8 mouse cellular contexts compared by ENCODE assay signal in the genomic region with DNA sequence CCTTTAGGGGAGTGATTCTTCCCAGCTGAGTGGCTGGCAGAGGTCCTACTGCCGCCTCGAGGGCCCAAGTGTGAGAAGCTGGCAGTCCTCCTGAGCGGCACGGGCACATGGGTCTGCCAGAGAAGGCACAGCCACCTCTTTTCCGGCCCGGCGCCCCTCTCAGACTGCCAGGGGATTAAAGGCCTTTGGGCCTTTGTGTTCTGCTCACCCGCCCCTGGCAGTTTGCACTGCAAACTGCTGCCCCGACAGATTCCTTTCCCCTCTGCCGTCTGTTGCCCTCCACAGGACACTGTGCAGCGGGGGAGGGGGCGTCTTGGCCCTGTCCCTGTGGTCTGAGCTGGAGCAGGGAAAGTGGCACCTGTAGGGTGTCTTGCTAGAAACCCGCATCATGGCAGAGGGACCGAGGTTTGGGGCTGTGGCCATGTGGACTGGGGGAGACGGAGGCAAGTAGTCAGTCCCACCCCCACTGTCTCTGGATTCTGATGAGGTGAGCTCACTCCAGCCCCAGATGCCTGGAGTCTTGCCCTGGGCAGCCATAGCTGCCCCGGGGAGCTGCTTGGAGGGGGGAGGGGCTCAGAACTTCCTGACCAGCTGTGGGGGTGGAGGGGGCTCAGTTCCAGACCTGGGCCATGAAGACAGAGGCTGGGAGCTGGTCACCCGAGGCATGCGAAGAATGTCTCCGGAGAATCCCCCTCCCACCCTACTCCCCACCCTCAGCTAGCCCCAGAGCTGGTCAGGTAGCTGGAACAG. TPM values are rescaled to one million over a fixed set of nuclear protein-coding genes. Genes with fewer than 3 reads are reported as not detected.
DNase-seq lines count a peak whose midpoint lies in the region; ATAC-seq and TF ChIP-seq lines count a peak whose summit lies in the region.

No protein-coding gene starts in this region.

- H3ac ChIP-seq in myocyte (ENCODE audit: control insufficient read depth, insufficient read length) = no peak overlapping the region

- ATAC-seq in cerebellum, adult (ENCODE audit: insufficient number of reproducible peaks, low FRiP score, low TSS enrichment) = no peak
- peak; percentile 41 for ATAC-seq in intestine, embryonic 16.5 days
- no peak for ATAC-seq in granulocyte monocyte progenitor cell, adult 5-6 weeks (replicated peaks; ENCODE audit: poor library complexity, severe bottlenecking)

- H3K9ac ChIP-seq in intestine, embryonic 16.5 days (ENCODE audit: low read depth, low read length) = peak overlapping the region; percentile 62

- TF ChIP-seq POLR2A in myocyte (IDR thresholded peaks at IDR 0.05; ENCODE audit: insufficient read length, low read depth) = no peak

- peak; percentile 55 to 62 for DNase-seq in cerebellum, postnatal 14 days
- DNase-seq in R1 (ENCODE audit: low read depth, low spot score) = peak; percentile 88
- DNase-seq in gastrocnemius, postnatal 25 days = peak; percentile 72
- no peak for DNase-seq in thymus, postnatal 10 days (ENCODE audit: low spot score in 2 of 2)

- peaks cover 85% of the 10 kb centered on the region for H3K79me2 ChIP-seq in myocyte (ENCODE audit: control insufficient read depth, insufficient read depth)

- no peaks in the 10 kb centered on the region for H3K36me3 ChIP-seq in intestine, embryonic 16.5 days (ENCODE audit: control insufficient read depth, insufficient read depth, low read length)
- H3K36me3 ChIP-seq in myocyte (ENCODE audit: control insufficient read depth, insufficient read depth) = peaks cover 6% of the 10 kb centered on the region

- H3K4me2 ChIP-seq in intestine, embryonic 16.5 days (ENCODE audit: low read depth, low read length) = no peak overlapping the region
- peak overlapping the region; percentile 79 for H3K4me2 ChIP-seq in myocyte (ENCODE audit: low read depth)

- no peak overlapping the region for H3K4me3 ChIP-seq in intestine, embryonic 16.5 days (ENCODE audit: low read length)
- no peak overlapping the region for H3K4me3 ChIP-seq in myocyte

- peak overlapping the region; percentile 82 for H3K27ac ChIP-seq in intestine, embryonic 16.5 days (ENCODE audit: low read length)

- H3K4me1 ChIP-seq in intestine, embryonic 16.5 days (ENCODE audit: control insufficient read depth, insufficient read depth, low read length) = peaks cover 59% of the 10 kb centered on the region

- no peaks in the 10 kb centered on the region for H3K9me3 ChIP-seq in intestine, embryonic 16.5 days (ENCODE audit: control insufficient read depth, low read length)

- H3K27me3 ChIP-seq in intestine, embryonic 16.5 days (replicated peaks; ENCODE audit: control insufficient read depth, insufficient read depth, low read length) = no peaks in the 10 kb centered on the region
- H3K27me3 ChIP-seq in myocyte (ENCODE audit: control insufficient read depth, insufficient read depth, insufficient read length) = no peaks in the 10 kb centered on the region

- WGBS in intestine, embryonic 16.5 days = 24% methylated on average over 19 of the region's 19 CpGs

TF ChIP-seq in myocyte, 11 proteins besides CTCF, POLR2A, EP300 and RAD21:
- TF ChIP-seq MYOG (IDR thresholded peaks at IDR 0.05; ENCODE audit: control insufficient read depth in 1 of 3, insufficient read depth in 1 of 3, insufficient read length in 2 of 3, low read depth in 2 of 3) (peak in 1 of 3 experiments; percentile 21), E2F4 (IDR thresholded peaks at IDR 0.05; ENCODE audit: insufficient read depth) (no peak), MYOD1 (IDR thresholded peaks at IDR 0.05; ENCODE audit: control insufficient read depth in 1 of 3, insufficient read length in 2 of 3, low read depth in 2 of 3) (peak in 2 of 3 experiments; percentile 3 to 29), CEBPB (IDR thresholded peaks at IDR 0.05; ENCODE audit: insufficient read depth, poor library complexity, severe bottlenecking) (no peak), TCF3 (IDR thresholded peaks at IDR 0.05; ENCODE audit: insufficient read length, low read depth) (no peak), MAX (IDR thresholded peaks at IDR 0.05; ENCODE audit: low read depth) (no peak), POLR2AphosphoS2 (IDR thresholded peaks at IDR 0.05; ENCODE audit: insufficient read length, low read depth) (peak; percentile 4), USF1 (IDR thresholded peaks at IDR 0.05; ENCODE audit: low read depth) (peak; percentile 73), REST (IDR thresholded peaks at IDR 0.05; ENCODE audit: insufficient read depth, insufficient read length) (no peak), TCF12 (IDR thresholded peaks at IDR 0.05; ENCODE audit: insufficient read depth, poor library complexity, severe bottlenecking) (no peak), SRF (IDR thresholded peaks at IDR 0.05; ENCODE audit: control insufficient read depth, insufficient read length, low read depth) (no peak)

RNA-seq across cellular contexts. Expression of a gene that starts 26.4 kb away (rescaled TPM):
- total RNA-seq in gastrocnemius, postnatal 25 days (2021) = 100 to 1,000 TPM; 105 to 107 TPM
- polyA plus RNA-seq in intestine, embryonic 16.5 days (2015; fragmentation: Nextera tagmentation; extraction: Ambion mirVana) = 24.5 TPM in 2 replicates
- 209 TPM for polyA plus RNA-seq in myocyte (2012; fragmentation: generic; extraction: Trizol)
- total RNA-seq in granulocyte monocyte progenitor cell, adult 5-6 weeks (2014; fragmentation: Nextera tagmentation) = 0.21 TPM in 1 of 2 replicates, not detected in the other
- total RNA-seq in granulocyte monocyte progenitor cell, adult 5-6 weeks (2017) = 0.05 TPM in 1 of 2 replicates, not detected in the other

RNA-seq across cellular contexts. Expression of a gene that starts 41.8 kb away (rescaled TPM):
- not detected for total RNA-seq in gastrocnemius, postnatal 25 days (2021)
- not detected in 2 replicates for polyA plus RNA-seq in intestine, embryonic 16.5 days (2015; fragmentation: Nextera tagmentation; extraction: Ambion mirVana)
- 0.55 TPM for polyA plus RNA-seq in myocyte (2012; fragmentation: generic; extraction: Trizol)
- total RNA-seq in granulocyte monocyte progenitor cell, adult 5-6 weeks (2014; fragmentation: Nextera tagmentation) = not detected in 2 replicates
- not detected in 2 replicates for total RNA-seq in granulocyte monocyte progenitor cell, adult 5-6 weeks (2017)

Comparison
In these comparisons a context has a peak if more than half of its experiments do, and no peak if none do; other contexts are left out.
1. DNase-seq: peak in cerebellum, postnatal 14 days (2 of 2), R1 (single experiment) and gastrocnemius, postnatal 25 days (single experiment); none in thymus, postnatal 10 days (0 of 2).
2. RNA of a gene that starts 26.4 kb away (total RNA-seq): 105 to 107 TPM in gastrocnemius, postnatal 25 days; 0.05 to 0.21 TPM in granulocyte monocyte progenitor cell, adult 5-6 weeks; every median in the first group is over 10 times any median in the second.